Mouse (Mus musculus) lung, embryonic 14.5 days (tissue): ENCODE data around the gene Cnfn. TPM values are rescaled to one million over a fixed set of nuclear protein-coding genes. Genes with fewer than 3 reads are reported as not detected.

ENCODE experiments used
- ATAC-seq: fragments of 200-750 bp; cut with Nextera tagmentation; 2 replicates; pipeline ENCODE4 v1.8.0; 2017; ENCODE audit warnings: mild to moderate bottlenecking, moderate TSS enrichment, moderate library complexity; ENCODE audit not compliant: insufficient read depth
- DNase-seq: peaks from one replicate; pipeline ENCODE4 v3.0.0-alpha.2; 2015
- H3K27ac ChIP-seq: fragments of 300-500 bp; sonication (generic); 2 replicates; pipeline ENCODE4 v1.5.1; 2014; ENCODE audit warnings: low read depth, mild to moderate bottlenecking, moderate library complexity
- H3K27me3 ChIP-seq: fragments of 300-500 bp; sonication (generic); 2 replicates; pipeline ENCODE4 v1.6.1; 2014; ENCODE audit warnings: low read length, control low read depth; ENCODE audit not compliant: insufficient read depth
- H3K36me3 ChIP-seq: fragments of 300-500 bp; sonication (generic); 2 replicates; pipeline ENCODE4 v1.6.1; 2014; ENCODE audit warnings: control low read depth; ENCODE audit not compliant: insufficient read depth
- H3K4me1 ChIP-seq: fragments of 300-500 bp; sonication (generic); 2 replicates; pipeline ENCODE4 v1.6.1; 2014; ENCODE audit warnings: antibody characterized with exemption, control low read depth; ENCODE audit not compliant: insufficient read depth
- H3K4me2 ChIP-seq: fragments of 300-500 bp; sonication (generic); 2 replicates; pipeline ENCODE4 v1.6.1; 2014; ENCODE audit warnings: mild to moderate bottlenecking
- H3K4me3 ChIP-seq: fragments of 300-500 bp; sonication (generic); 2 replicates; pipeline ENCODE4 v1.5.1; 2014; ENCODE audit warnings: low read depth, low read length
- H3K9ac ChIP-seq: fragments of 300-500 bp; sonication (generic); 2 replicates; pipeline ENCODE4 v1.6.1; 2014
- H3K9me3 ChIP-seq: fragments of 300-500 bp; sonication (generic); 2 replicates; pipeline ENCODE4 v1.6.1; 2016; ENCODE audit warnings: low read depth, low read length, control low read depth
- CTCF ChIP-seq: IDR thresholded peaks from 2 replicates; pipeline ENCODE4 v1.5.1; 2016; ENCODE audit warnings: antibody characterized with exemption, low read depth
- WGBS: fragments of 180-500 bp; shearing (Covaris S2); extraction: QIAGEN DNeasy Blood & Tissue Kit; methylation state at CpG from one replicate; pipeline ENCODE4 v1.1.7; 2014; 5-methylcytosine and 5-hydroxymethylcytosine counted together
- polyA plus RNA-seq: library from polyadenylated mRNA; unstranded; fragments of >200 nt; fragmentation: Nextera tagmentation; extraction: Ambion mirVana; gene quantifications from 2 replicates; pipeline ENCODE4 v1.2.1, GENCODE M21; 2014

The Cnfn gene
- polyA plus RNA-seq, 1 experiment from 2014 or later: not detected

DNA sequence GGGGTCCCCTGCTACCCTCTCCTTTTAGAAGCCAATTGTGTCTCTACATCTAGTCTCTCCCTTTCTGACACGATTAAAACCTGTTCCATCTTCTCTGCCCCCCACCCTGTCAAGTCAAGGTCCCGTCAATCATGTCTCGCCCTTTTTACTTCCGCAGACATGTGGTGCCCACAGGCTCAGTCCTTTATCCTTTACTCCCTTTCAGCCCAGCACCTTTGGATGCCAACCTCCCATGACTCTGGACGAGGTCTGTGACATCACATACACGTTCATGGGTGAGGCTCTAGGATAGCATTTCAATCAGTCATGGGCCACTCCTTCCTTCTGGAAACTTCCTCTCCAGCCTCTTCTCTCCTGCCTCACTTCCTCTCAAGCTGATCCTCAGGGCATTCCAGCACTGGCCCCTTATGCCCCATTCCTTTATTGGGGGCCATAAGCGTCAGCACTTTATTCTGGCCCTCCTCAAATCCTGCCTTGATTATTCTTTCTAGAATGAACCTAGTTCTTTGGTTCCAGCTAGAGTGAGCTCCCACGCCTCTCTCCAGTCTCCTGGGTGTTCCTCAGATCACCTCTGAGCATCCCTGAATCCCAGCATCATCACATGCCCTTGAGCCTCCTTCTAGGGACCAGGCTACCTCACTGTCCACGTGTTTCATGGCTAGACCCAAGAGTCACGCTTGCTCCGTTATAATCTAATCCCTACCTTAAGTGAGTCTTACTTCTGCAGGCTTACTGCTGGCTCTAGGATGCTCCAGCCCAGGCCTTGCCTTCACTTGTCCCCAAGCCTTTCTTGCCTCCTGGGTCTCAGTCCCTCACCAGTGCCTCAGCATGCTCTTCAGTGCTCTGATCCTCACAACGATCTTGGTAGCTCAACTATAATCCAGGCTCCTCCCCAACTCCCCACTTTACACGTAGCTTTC, 8.9 kb upstream of the Cnfn start:
- Histone ChIP-seq H3K9me3 (no peaks in the 10 kb centered on the region), H3K36me3 (peaks cover 10% of the 10 kb centered on the region), H3K27ac (no peak overlapping the region), H3K9ac (no peak overlapping the region), H3K4me1 (no peaks in the 10 kb centered on the region), H3K4me3 (no peak overlapping the region), H3K4me2 (no peak overlapping the region), H3K27me3 (no peaks in the 10 kb centered on the region)
- no peak for TF ChIP-seq CTCF
- DNase-seq: no peak
- ATAC-seq: no peak
- WGBS: 77% methylated on average over 13 of the region's 13 CpGs

DNA sequence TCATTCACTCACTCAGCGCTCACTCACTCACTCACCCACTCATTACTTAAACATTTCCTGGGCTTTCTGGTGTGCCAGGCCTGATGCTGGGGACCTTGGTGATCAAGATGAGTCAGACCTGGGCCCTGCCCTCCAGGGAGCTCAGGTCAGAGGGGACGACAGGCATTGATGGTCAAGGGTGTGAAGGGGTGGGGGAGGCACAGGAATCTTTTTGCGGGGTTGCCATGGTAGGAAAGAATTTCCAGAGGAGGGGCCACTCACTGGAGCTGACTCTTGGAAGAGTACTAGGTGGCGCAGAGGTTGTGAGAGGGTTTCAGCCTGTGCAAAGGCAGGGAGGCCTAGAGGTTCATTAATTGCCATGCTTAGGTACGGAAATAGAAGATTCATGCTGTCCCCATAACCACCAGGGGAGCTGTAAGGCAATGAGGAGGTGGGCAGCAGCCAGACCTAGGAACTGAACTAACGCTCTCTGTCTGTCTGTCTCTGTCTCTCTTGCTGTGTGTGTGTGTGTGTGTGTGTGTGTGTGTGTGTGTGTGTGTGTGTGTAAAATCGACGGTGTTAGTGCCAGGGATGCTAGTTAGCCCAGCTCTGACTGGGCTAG, 7.7 kb upstream of the Cnfn start:
- H3K9ac ChIP-seq: no peak overlapping the region
- WGBS: 40% methylated on average over 8 of the region's 8 CpGs
- ATAC-seq: no peak

DNA sequence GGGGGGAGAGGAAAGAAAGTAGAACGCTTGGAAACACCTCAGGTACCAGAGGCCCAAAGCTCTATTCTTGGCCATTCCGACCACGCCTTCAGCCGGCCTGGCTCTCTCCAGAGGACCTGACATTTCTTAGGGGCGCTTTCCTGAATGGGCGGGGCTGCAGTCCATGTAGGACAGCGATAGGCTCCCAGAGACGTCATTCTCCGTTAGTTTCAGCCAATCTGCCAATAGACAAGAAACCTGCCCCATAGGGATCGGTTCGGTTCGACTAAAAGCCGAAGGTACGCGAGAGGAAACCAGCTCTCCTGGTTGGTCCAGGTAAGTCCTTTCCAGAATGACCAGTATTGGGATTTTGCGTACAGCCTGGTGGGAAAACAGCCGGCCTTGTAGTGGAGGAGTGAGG, 7.0 kb upstream of the Cnfn start:
- ATAC-seq (peak; percentile 33; the same call in 1 of the 2 replicates), DNase-seq (peak; percentile 85)
- H3K36me3 ChIP-seq: no peaks in the 10 kb centered on the region
- H3K4me3 ChIP-seq: peak overlapping the region; percentile 24
- peak overlapping the region; percentile 54 for H3K4me2 ChIP-seq
- H3K4me1 ChIP-seq: no peaks in the 10 kb centered on the region
- 4% methylated on average over 17 of the region's 17 CpGs for WGBS
- H3K9me3 ChIP-seq: no peaks in the 10 kb centered on the region
- no peak overlapping the region for H3K9ac ChIP-seq
- no peaks in the 10 kb centered on the region for H3K27me3 ChIP-seq
- no peak for TF ChIP-seq CTCF
- H3K27ac ChIP-seq: no peak overlapping the region

More for the DNA sequence above, 7.7 kb upstream of the Cnfn start:
- DNase-seq: peak; percentile 13
- no peak overlapping the region for H3K27ac ChIP-seq
- H3K36me3 ChIP-seq: 0 out of 2 replicates have a peak, but pooled peaks cover under 1% of the 10 kb centered on the region
- H3K4me2 ChIP-seq: peak overlapping the region; percentile 54
- H3K4me1 ChIP-seq: no peaks in the 10 kb centered on the region
- TF ChIP-seq CTCF: peak; percentile 53
- peak overlapping the region; percentile 24; the same call in 1 of the 2 replicates for H3K4me3 ChIP-seq
- H3K27me3 ChIP-seq: no peaks in the 10 kb centered on the region
- H3K9me3 ChIP-seq: no peaks in the 10 kb centered on the region

DNA sequence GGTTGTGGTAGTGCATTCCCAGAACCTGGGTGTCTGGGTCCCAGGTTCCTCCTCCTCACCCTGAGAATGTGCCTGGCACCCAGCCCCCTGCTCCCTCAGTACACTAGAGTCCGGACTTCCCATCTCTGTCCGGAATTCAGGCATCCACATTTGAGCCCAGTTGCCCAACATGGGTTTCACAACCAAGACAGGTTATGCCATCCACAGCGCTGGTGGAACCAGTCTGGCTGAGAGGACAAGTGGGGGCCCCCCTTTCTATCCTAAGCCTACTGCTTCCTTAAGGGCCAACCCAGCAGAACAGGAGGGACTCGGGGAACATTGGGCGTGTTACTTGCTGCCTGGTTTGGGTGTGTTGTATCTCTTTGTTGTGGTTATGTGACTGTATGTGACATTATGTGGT, 2.9 kb upstream of the Cnfn start:
- H3K4me2 ChIP-seq: no peak overlapping the region
- H3K36me3 ChIP-seq: no peaks in the 10 kb centered on the region
- no peak overlapping the region for H3K27ac ChIP-seq
- no peaks in the 10 kb centered on the region for H3K4me1 ChIP-seq
- ATAC-seq (no peak), DNase-seq (no peak)
- H3K9ac ChIP-seq: no peak overlapping the region
- TF ChIP-seq CTCF: no peak
- no peaks in the 10 kb centered on the region for H3K9me3 ChIP-seq
- H3K27me3 ChIP-seq: peaks cover 22% of the 10 kb centered on the region
- WGBS: 80% methylated on average over 5 of the region's 5 CpGs
- no peak overlapping the region for H3K4me3 ChIP-seq

DNA sequence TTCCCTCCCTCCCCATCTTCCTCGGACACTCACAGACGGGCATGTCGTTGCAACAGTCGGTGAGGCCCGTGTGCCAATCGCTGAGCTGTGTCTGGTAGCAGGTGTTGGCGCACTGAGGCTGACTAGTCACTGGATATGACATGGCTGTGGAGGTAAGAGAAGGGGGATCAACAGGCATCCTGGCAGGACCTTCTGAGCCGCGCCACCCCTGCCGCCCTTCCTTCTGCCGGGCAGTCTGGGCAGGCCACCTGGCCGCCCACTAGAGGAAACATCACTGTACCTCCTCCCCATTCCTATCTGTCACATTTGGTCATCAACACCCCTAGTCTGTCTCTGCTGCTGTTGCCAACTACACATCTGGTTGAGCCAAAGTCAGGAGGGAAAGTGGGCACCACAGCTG, 1.2 kb downstream of the Cnfn start:
- ATAC-seq: no peak
- TF ChIP-seq CTCF: no peak
- 25% methylated on average over 12 of the region's 12 CpGs for WGBS
- Histone ChIP-seq H3K9me3 (no peaks in the 10 kb centered on the region), H3K4me1 (no peaks in the 10 kb centered on the region), H3K27ac (no peak overlapping the region), H3K4me2 (no peak overlapping the region), H3K36me3 (peaks cover 9% of the 10 kb centered on the region; the same call in 1 of the 2 replicates), H3K9ac (no peak overlapping the region), H3K4me3 (no peak overlapping the region), H3K27me3 (peaks cover 38% of the 10 kb centered on the region)
- DNase-seq: no peak

DNA sequence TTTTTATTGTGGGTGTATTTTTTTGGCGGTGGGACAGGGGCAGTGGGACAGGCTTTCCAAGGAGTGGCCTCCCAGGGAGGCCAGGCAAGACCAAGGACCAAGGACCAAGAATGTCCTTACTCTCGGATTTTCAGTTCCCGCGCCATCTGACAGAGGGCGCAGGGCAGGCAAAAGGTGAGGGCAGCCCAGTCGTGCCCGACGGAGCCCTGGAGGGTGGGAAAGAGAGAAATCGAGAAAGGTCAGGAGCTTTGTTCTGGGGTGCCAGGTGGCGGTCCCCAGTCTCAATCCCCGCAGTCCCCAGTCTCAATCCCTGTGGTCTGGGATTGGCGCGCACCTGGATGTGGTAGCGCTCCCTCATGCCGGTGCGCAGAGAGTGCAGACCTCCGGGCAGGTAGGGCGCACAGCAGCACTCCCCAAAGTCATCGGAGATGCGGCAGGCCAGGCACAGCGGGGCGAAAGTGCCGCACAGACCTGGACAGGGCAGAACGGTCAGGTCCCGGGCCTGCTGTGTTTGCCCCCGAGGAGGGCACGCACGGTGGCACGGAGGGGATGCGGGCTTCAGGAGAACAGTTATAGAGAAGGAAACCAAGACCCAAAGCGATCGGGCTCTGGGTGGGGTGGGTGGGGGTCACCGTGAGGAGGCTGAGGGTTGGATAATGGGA, 1.8 kb downstream of the Cnfn start:
- H3K27ac ChIP-seq: no peak overlapping the region
- peaks cover 14% of the 10 kb centered on the region; the same call in 1 of the 2 replicates for H3K36me3 ChIP-seq
- 2% methylated on average over 33 of the region's 33 CpGs for WGBS
- no peak overlapping the region for H3K9ac ChIP-seq
- ATAC-seq (no peak; the same call in 1 of the 2 replicates), DNase-seq (peak; percentile 46)
- no peaks in the 10 kb centered on the region for H3K9me3 ChIP-seq
- TF ChIP-seq CTCF: peak; percentile 60
- H3K27me3 ChIP-seq: peaks cover 38% of the 10 kb centered on the region
- no peaks in the 10 kb centered on the region for H3K4me1 ChIP-seq
- H3K4me3 ChIP-seq: no peak overlapping the region
- peak overlapping the region; percentile 31; the same call in 1 of the 2 replicates for H3K4me2 ChIP-seq
